In genomic region chrX:99463962-99464361, GRCm38 (mm10) we compare ENCODE assay signal across 8 mouse cellular contexts. TPM values are rescaled to one million over a fixed set of nuclear protein-coding genes. Genes with fewer than 3 reads are reported as not detected.
A peak's percentile ranks its signal among the peaks of the same experiment; 100 is the strongest.
DNase-seq lines count a peak whose midpoint lies in the region; ATAC-seq and TF ChIP-seq lines count a peak whose summit lies in the region.

No protein-coding gene starts in this region.

- H3K4me1 ChIP-seq in cerebellum, adult 2 months (ENCODE audit: control insufficient read depth, insufficient read depth, low read length): peaks cover 14% of the 10 kb centered on the region
- peaks cover 12% of the 10 kb centered on the region; the same call in 1 of the 2 replicates for H3K4me1 ChIP-seq in hindbrain, embryonic 12.5 days
- H3K4me1 ChIP-seq in liver, embryonic 11.5 days (replicated peaks; ENCODE audit: control insufficient read depth, insufficient read depth, low read length): no peaks in the 10 kb centered on the region

- H3K27me3 ChIP-seq in cerebellum, adult 2 months (ENCODE audit: control insufficient read depth, insufficient read depth, low read length): no peaks in the 10 kb centered on the region
- peaks cover 46% of the 10 kb centered on the region for H3K27me3 ChIP-seq in hindbrain, embryonic 12.5 days
- H3K27me3 ChIP-seq in liver, embryonic 11.5 days (replicated peaks; ENCODE audit: control insufficient read depth, insufficient read depth, low read length): peaks cover 7% of the 10 kb centered on the region; the same call in 1 of the 2 replicates

- 46% methylated on average over 6 of the region's 6 CpGs for WGBS in cerebellum, adult 2 months
- 35% methylated on average over 6 of the region's 6 CpGs for WGBS in hindbrain, embryonic 12.5 days
- 35% methylated on average over 6 of the region's 6 CpGs for WGBS in liver, embryonic 11.5 days

- peaks cover 22% of the 10 kb centered on the region for H3K36me3 ChIP-seq in hindbrain, embryonic 12.5 days
- H3K36me3 ChIP-seq in liver, embryonic 11.5 days (ENCODE audit: control insufficient read depth, insufficient read depth, low read length): peaks cover 7% of the 10 kb centered on the region

- no peak overlapping the region for H3K9ac ChIP-seq in hindbrain, embryonic 12.5 days
- H3K9ac ChIP-seq in liver, embryonic 11.5 days (ENCODE audit: low read depth, low read length): no peak overlapping the region

- peak in 1 of 2 experiments; percentile 28 for DNase-seq in left cerebral cortex, adult 2 months (ENCODE audit: extremely low spot score in 1 of 2, low spot score in 2 of 2)
- no peak for DNase-seq in left cerebral cortex, adult 18-20 months (ENCODE audit: low spot score in 2 of 2)
- DNase-seq in cerebellum, adult 2 months: peak; percentile 17 to 30
- DNase-seq in liver, embryonic 11.5 days (ENCODE audit: low spot score): no peak
- peak; percentile 53 for DNase-seq in retina, postnatal 1 day
- DNase-seq in Muller cell, postnatal 12 days (ENCODE audit: inconsistent ontology term): no peak
- no peak for DNase-seq in right cerebral cortex, postnatal 25 days

- intact Hi-C loops in left cerebral cortex, adult 2 months (cut with DNase I): no loop called here

- no peaks in the 10 kb centered on the region for H3K9me3 ChIP-seq in hindbrain, embryonic 12.5 days (replicated peaks)
- H3K9me3 ChIP-seq in liver, embryonic 11.5 days (ENCODE audit: control insufficient read depth, low read length): no peaks in the 10 kb centered on the region

- no peak for TF ChIP-seq POLR2A in cerebellum, adult 2 months (IDR thresholded peaks at IDR 0.05; ENCODE audit: borderline replicate concordance, insufficient read depth, low read length)

- no peak overlapping the region for H3K4me3 ChIP-seq in left cerebral cortex, adult 2 months
- H3K4me3 ChIP-seq in cerebellum, adult 2 months (replicated peaks; ENCODE audit: insufficient read depth, low read depth, low read length): no peak overlapping the region
- H3K4me3 ChIP-seq in hindbrain, embryonic 12.5 days: no peak overlapping the region
- no peak overlapping the region for H3K4me3 ChIP-seq in liver, embryonic 11.5 days (ENCODE audit: low read depth, low read length)

- no peak overlapping the region for H3K4me2 ChIP-seq in hindbrain, embryonic 12.5 days (replicated peaks)
- H3K4me2 ChIP-seq in liver, embryonic 11.5 days: no peak overlapping the region

- peak; percentile 49; the same call in 1 of the 2 replicates for ATAC-seq in hindbrain, embryonic 12.5 days (ENCODE audit: low FRiP score)
- ATAC-seq in liver, embryonic 11.5 days (replicated peaks; ENCODE audit: low FRiP score): peak; percentile 53; the same call in 1 of the 2 replicates

- no peak overlapping the region for H3K27ac ChIP-seq in left cerebral cortex, adult 2 months
- no peak overlapping the region for H3K27ac ChIP-seq in cerebellum, adult 2 months (ENCODE audit: insufficient read depth, low read length)
- H3K27ac ChIP-seq in hindbrain, embryonic 12.5 days: no peak overlapping the region
- no peak overlapping the region for H3K27ac ChIP-seq in liver, embryonic 11.5 days (ENCODE audit: low read depth, low read length)

- TF ChIP-seq CTCF in left cerebral cortex, adult 2 months (IDR thresholded peaks at IDR 0.05): peak; percentile 52
- peak; percentile 41; the same call in 1 of the 2 replicates for TF ChIP-seq CTCF in cerebellum, adult 2 months (IDR thresholded peaks at IDR 0.05; ENCODE audit: borderline replicate concordance, insufficient read depth, low read depth, low read length)

RNA-seq across cellular contexts. Expression of gene Pja1, which starts 7.1 kb away (rescaled TPM):
- 100 to 1,000 TPM; 212 to 214 TPM for total RNA-seq in left cerebral cortex, adult 2 months (2021)
- 100 to 1,000 TPM; 198 to 222 TPM for total RNA-seq in left cerebral cortex, adult 18-20 months (2021)
- polyA plus RNA-seq in cerebellum, adult 2 months (2012; rRNA removed): 223 and 227 TPM in 2 replicates
- 248 and 274 TPM in 2 replicates for polyA plus RNA-seq in hindbrain, embryonic 12.5 days (2016; fragmentation: Nextera tagmentation; extraction: Ambion mirVana)
- 87.9 and 92.6 TPM in 2 replicates for polyA plus RNA-seq in liver, embryonic 11.5 days (2014; fragmentation: Nextera tagmentation; extraction: Ambion mirVana)

Comparison
In these comparisons a context has a peak if more than half of its experiments do, and no peak if none do; other contexts are left out.
1. DNase-seq: peak in cerebellum, adult 2 months (2 of 2) and retina, postnatal 1 day (single experiment); none in left cerebral cortex, adult 18-20 months (0 of 2), liver, embryonic 11.5 days (single experiment), Muller cell, postnatal 12 days (single experiment) and right cerebral cortex, postnatal 25 days (single experiment).